Mouse (Mus musculus) neural tube, embryonic 15.5 days (tissue): Measurements from ENCODE around the gene Gabrg3. TPM values are rescaled to one million over a fixed set of nuclear protein-coding genes. Genes with fewer than 3 reads are reported as not detected.

Experiments
- ATAC-seq: fragments of 200-750 bp; cut with Nextera tagmentation; 2 replicates; pipeline ENCODE4 v1.8.0; 2017; ENCODE audit warnings: mild to moderate bottlenecking, moderate TSS enrichment, moderate library complexity; ENCODE audit not compliant: low FRiP score
- H3K27ac ChIP-seq: fragments of 300-500 bp; sonication (generic); replicated peaks from 2 replicates; pipeline ENCODE4 v1.5.1; 2015; ENCODE audit warnings: mild to moderate bottlenecking, inconsistent platforms
- H3K27me3 ChIP-seq: fragments of 300-500 bp; sonication (generic); replicated peaks from 2 replicates; pipeline ENCODE4 v1.6.1; 2015; ENCODE audit warnings: inconsistent platforms
- H3K36me3 ChIP-seq: fragments of 300-500 bp; sonication (generic); 2 replicates; pipeline ENCODE4 v1.6.1; 2015; ENCODE audit warnings: inconsistent platforms
- H3K4me1 ChIP-seq: fragments of 300-500 bp; sonication (generic); 2 replicates; pipeline ENCODE4 v1.6.1; 2015; ENCODE audit warnings: inconsistent platforms
- H3K4me2 ChIP-seq: fragments of 300-500 bp; sonication (generic); 2 replicates; pipeline ENCODE4 v1.6.1; 2015; ENCODE audit warnings: inconsistent platforms, mild to moderate bottlenecking, moderate library complexity
- H3K4me3 ChIP-seq: fragments of 300-500 bp; sonication (generic); replicated peaks from 2 replicates; pipeline ENCODE4 v1.5.1; 2015; ENCODE audit warnings: mild to moderate bottlenecking, inconsistent platforms
- H3K9ac ChIP-seq: fragments of 300-500 bp; sonication (generic); replicated peaks from 2 replicates; pipeline ENCODE4 v1.6.1; 2015; ENCODE audit warnings: mild to moderate bottlenecking, inconsistent platforms
- H3K9me3 ChIP-seq: fragments of 300-500 bp; sonication (generic); replicated peaks from 2 replicates; pipeline ENCODE4 v1.6.1; 2016; ENCODE audit warnings: inconsistent platforms
- WGBS: fragments of 180-500 bp; shearing (Covaris S2); methylation state at CpG from one replicate; pipeline ENCODE4 v1.1.7; 2015; ENCODE audit warnings: mixed read lengths; 5-methylcytosine and 5-hydroxymethylcytosine counted together
- polyA plus RNA-seq: library from polyadenylated mRNA; unstranded; fragments of >200 nt; fragmentation: Nextera tagmentation; extraction: Ambion mirVana; gene quantifications from 2 replicates; pipeline ENCODE4 v1.2.1, GENCODE M21; 2015

The Gabrg3 gene
- polyA plus RNA-seq, 1 experiment from 2014 or later, result 12.3 TPM

DNA sequence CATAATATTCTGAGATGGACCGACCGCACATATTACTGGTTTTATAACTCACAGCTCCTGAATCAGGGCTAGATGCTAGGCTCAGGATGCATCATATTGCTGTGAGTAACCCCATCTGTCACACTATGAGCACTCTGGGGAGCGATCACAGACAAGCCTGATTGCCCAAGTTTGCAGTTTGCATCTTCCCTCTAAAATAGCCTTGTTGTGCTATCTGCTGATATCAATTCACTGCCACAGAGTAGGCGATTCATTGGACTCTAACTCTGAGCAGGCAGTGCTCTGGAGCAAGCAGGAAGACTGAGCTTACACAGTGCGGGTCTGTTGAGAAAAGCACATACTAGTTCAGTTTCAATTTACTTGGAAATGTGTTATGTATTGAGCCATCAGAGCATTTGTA, 543.4 kb downstream of the Gabrg3 start:
- Histone ChIP-seq H3K9me3 (no peaks in the 10 kb centered on the region), H3K4me2 (no peak overlapping the region), H3K4me1 (no peaks in the 10 kb centered on the region), H3K27me3 (no peaks in the 10 kb centered on the region), H3K4me3 (no peak overlapping the region), H3K9ac (no peak overlapping the region), H3K27ac (no peak overlapping the region), H3K36me3 (no peaks in the 10 kb centered on the region)
- ATAC-seq, result no peak
- 91% methylated on average over 5 of the region's 5 CpGs for WGBS

DNA sequence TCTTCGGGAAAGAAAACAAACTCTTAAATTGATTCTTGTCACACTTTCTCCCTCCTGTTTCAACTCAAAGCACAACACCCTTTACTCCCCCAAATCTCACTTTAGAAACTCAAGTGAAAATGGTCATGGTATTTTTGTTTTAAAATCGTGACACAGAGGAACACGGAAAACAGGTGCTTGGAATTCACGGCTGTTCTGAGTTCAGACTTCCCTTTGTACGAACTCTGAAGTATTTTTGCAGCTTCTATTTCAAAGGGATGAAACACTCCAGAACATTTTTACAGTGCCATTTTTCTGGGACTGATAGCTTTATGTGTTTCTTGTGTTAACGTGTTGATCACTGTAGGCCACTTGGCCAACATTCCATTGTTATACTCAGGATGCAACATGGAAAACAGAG, 561.5 kb downstream of the Gabrg3 start:
- Histone ChIP-seq H3K9ac (no peak overlapping the region), H3K9me3 (no peaks in the 10 kb centered on the region), H3K27me3 (no peaks in the 10 kb centered on the region), H3K4me1 (no peaks in the 10 kb centered on the region), H3K36me3 (no peaks in the 10 kb centered on the region), H3K4me3 (no peak overlapping the region), H3K4me2 (no peak overlapping the region), H3K27ac (no peak overlapping the region)
- WGBS, result 79% methylated on average over 6 of the region's 6 CpGs
- no peak for ATAC-seq

DNA sequence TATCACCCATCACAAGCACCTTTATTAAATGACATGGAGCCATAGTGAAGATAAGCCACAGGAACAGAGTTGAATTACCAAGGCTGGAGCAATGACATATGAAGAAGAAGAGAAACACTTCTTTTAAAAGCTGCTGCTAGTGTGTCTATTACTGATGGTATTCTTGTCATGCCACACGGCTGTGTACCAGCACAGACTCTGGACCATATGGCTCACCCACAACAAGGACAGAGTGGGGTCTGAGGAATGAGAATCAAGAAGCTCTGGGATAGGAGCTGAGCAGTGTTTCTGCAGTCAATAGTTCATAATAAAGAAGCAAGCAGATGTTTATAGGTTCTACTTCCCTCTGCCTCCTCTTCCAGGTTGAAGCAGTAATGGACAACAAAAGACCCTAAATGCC, 585.1 kb downstream of the Gabrg3 start:
- no peak overlapping the region for H3K9ac ChIP-seq
- no peaks in the 10 kb centered on the region for H3K27me3 ChIP-seq
- no peaks in the 10 kb centered on the region for H3K36me3 ChIP-seq
- no peak overlapping the region for H3K4me2 ChIP-seq
- no peak overlapping the region for H3K27ac ChIP-seq
- WGBS, result 89% methylated on average over 1 of the region's 1 CpGs
- ATAC-seq, result no peak
- no peaks in the 10 kb centered on the region for H3K4me1 ChIP-seq
- H3K9me3 ChIP-seq, result no peaks in the 10 kb centered on the region
- no peak overlapping the region for H3K4me3 ChIP-seq

DNA sequence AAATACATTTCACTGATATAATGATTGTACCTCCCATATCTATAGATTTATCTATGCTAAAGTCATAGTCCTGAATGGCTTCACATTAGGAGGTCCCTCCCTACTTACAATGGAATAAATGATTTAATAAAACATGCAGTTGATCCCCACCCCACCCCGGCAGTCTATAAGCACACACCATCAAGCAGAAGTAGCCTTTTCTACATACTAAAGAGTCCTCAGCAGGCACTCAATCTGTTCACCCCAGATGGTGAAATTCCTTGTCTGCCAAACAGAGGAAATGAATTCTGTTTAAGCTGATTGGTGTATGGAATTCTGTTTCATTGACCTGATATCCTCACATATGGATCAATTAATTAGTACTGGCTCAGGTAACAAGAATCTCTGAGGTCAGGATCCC, 607.9 kb downstream of the Gabrg3 start:
- Histone ChIP-seq H3K9ac (no peak overlapping the region), H3K4me2 (no peak overlapping the region), H3K9me3 (no peaks in the 10 kb centered on the region), H3K36me3 (no peaks in the 10 kb centered on the region), H3K27ac (no peak overlapping the region), H3K27me3 (no peaks in the 10 kb centered on the region), H3K4me1 (no peaks in the 10 kb centered on the region), H3K4me3 (no peak overlapping the region)
- ATAC-seq, result no peak
- 74% methylated on average over 1 of the region's 1 CpGs for WGBS

- Histone ChIP-seq H3K4me2 (no peak overlapping the region), H3K4me3 (no peak overlapping the region), H3K4me1 (no peaks in the 10 kb centered on the region), H3K36me3 (no peaks in the 10 kb centered on the region), H3K27ac (no peak overlapping the region), H3K9me3 (no peaks in the 10 kb centered on the region), H3K9ac (no peak overlapping the region), H3K27me3 (no peaks in the 10 kb centered on the region)
- WGBS, result 83% methylated on average over 4 of the region's 4 CpGs
- no peak for ATAC-seq
Observed at GRCm38 (mm10) chr7:56768216-56768615, 618.8 kb downstream of the Gabrg3 start.

GRCm38 (mm10) chr7:56767796-56768195, 619.2 kb downstream of the Gabrg3 start:
- Histone ChIP-seq H3K9me3 (no peaks in the 10 kb centered on the region), H3K4me3 (no peak overlapping the region), H3K9ac (no peak overlapping the region), H3K4me1 (no peaks in the 10 kb centered on the region), H3K36me3 (no peaks in the 10 kb centered on the region), H3K27ac (no peak overlapping the region), H3K4me2 (no peak overlapping the region), H3K27me3 (no peaks in the 10 kb centered on the region)
- 75% methylated on average over 1 of the region's 1 CpGs for WGBS
- no peak for ATAC-seq

DNA sequence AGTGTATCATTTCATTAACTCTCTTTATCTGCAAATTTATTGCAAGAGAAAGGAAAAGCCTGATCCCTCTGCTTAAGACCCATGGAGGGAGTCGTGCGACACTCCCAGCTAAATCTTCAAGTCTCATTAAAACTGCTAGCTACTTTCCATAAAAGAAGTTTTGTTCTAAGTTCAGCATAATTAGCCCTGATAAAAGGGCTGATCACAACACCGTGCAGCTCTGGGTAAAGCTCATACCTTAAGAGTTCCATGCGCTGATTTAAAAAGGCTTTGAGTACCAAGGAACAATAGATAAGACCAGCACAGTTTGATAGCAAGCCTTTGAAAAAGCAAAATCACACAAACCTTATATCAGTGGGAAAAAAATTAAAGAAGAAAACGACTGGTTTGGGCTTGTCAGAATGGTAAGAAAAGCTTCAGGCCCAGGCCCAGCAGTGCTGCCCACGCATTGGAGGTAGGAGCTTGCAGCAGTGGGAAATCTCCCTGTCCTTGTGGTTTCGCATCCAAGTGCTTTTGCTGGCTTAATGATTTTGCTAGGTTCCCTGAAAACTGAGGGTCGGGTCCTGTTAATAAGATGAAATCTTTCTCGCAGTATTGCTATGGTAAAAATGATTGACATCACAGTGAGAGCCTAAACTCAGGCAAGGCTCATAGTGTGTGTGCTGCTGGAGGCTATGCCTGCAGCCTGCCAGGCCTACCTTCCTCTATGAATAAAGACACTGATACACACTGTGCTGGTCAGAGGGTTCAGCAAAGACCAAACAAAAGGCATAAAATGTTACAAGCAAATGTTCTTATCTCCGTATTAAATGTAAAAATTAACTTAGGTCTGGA, 621.2 kb downstream of the Gabrg3 start:
- Histone ChIP-seq H3K4me3 (no peak overlapping the region), H3K36me3 (no peaks in the 10 kb centered on the region), H3K4me2 (no peak overlapping the region), H3K27me3 (no peaks in the 10 kb centered on the region), H3K4me1 (no peaks in the 10 kb centered on the region), H3K27ac (no peak overlapping the region), H3K9ac (no peak overlapping the region), H3K9me3 (no peaks in the 10 kb centered on the region)
- WGBS, result 68% methylated on average over 10 of the region's 10 CpGs
- no peak for ATAC-seq

DNA sequence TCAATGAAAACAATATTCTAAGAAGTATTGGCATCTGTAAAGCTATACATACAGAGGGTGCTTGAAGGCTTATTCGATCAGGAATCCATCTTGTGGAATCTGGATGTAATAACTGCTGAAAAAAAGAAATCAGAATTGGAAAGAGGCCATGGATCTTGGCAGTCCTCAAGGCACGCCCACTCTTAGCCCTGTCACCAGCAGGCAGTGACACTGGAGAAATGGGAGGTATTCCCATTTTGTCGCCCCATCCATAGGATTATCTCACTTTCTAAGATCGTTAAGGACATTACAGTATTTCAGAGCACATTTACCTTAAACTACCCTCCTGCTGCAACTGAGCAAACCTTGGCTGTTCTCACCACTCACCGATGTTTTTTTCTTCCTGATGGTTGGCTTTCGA, 657.8 kb downstream of the Gabrg3 start:
- H3K9ac ChIP-seq, result no peak overlapping the region
- H3K9me3 ChIP-seq, result no peaks in the 10 kb centered on the region
- no peak overlapping the region for H3K4me2 ChIP-seq
- 91% methylated on average over 6 of the region's 6 CpGs for WGBS
- H3K4me1 ChIP-seq, result no peaks in the 10 kb centered on the region
- H3K27me3 ChIP-seq, result no peaks in the 10 kb centered on the region
- H3K36me3 ChIP-seq, result no peaks in the 10 kb centered on the region
- no peak for ATAC-seq
- H3K27ac ChIP-seq, result no peak overlapping the region
- H3K4me3 ChIP-seq, result no peak overlapping the region

Other genes with a start within 250 kb of the Gabrg3 start
- 53.7 and 59.1 TPM in 2 replicates for gene Gabrb3, start 32.5 kb upstream of the Gabrg3 start, polyA plus RNA-seq
- 52.3 and 61.4 TPM in 2 replicates for gene Gabra5, start 122.9 kb upstream of the Gabrg3 start, polyA plus RNA-seq